Mouse (Mus musculus) right cerebral cortex, adult 2 months (tissue): Measurements from ENCODE around the gene Thpo.

Experiments used
- DNase-seq, 2 experiments: peaks; one replicate each; pipeline ENCODE4 v3.0.0; 2021 to 2022; ENCODE audit warnings: low spot score in 2 of 2

Thpo gene

GRCm38 (mm10) chr16:20705786-20706185, 28.5 kb downstream of the Thpo start:
- DNase-seq = no peak

- no peak for DNase-seq
These were observed 30.5 kb downstream of the Thpo start for GRCm38 (mm10) chr16:20703699-20704400.

GRCm38 (mm10) chr16:20703071-20703470, 31.2 kb downstream of the Thpo start:
- DNase-seq = no peak

GRCm38 (mm10) chr16:20702522-20702893, 31.8 kb downstream of the Thpo start:
- peak; percentile 65 to 67 for DNase-seq

GRCm38 (mm10) chr16:20701729-20702521, 32.4 kb downstream of the Thpo start:
- DNase-seq = no peak

- DNase-seq = no peak
These were observed 33.0 kb downstream of the Thpo start for GRCm38 (mm10) chr16:20701316-20701715.

- DNase-seq = no peak
These were observed 34.3 kb downstream of the Thpo start for GRCm38 (mm10) chr16:20700036-20700435.

GRCm38 (mm10) chr16:20699266-20699665, 35.0 kb downstream of the Thpo start:
- no peak for DNase-seq

- DNase-seq = peak; percentile 98 to 99
These were observed 38.5 kb downstream of the Thpo start for GRCm38 (mm10) chr16:20695622-20696323.

- peak; percentile 78 to 83 for DNase-seq
These were observed 39.5 kb downstream of the Thpo start for GRCm38 (mm10) chr16:20694781-20695180.

- peak; percentile 93 to 97 for DNase-seq
These were observed 41.1 kb downstream of the Thpo start, which contains the start of gene Fam131a for GRCm38 (mm10) chr16:20693111-20693701. TSS of gene Fam131a (plus strand) at chr16:20693241.

GRCm38 (mm10) chr16:20692241-20692965, 41.9 kb downstream of the Thpo start:
- DNase-seq = peak in 1 of 2 experiments; percentile 35

GRCm38 (mm10) chr16:20691617-20692016, 42.7 kb downstream of the Thpo start:
- DNase-seq = no peak

- DNase-seq = no peak
These were observed 43.5 kb downstream of the Thpo start for GRCm38 (mm10) chr16:20690774-20691173.

- DNase-seq = peak; percentile 76 to 79
These were observed 56.2 kb downstream of the Thpo start for GRCm38 (mm10) chr16:20677974-20678675.

- DNase-seq = no peak
These were observed 56.9 kb downstream of the Thpo start for GRCm38 (mm10) chr16:20677380-20677779.

GRCm38 (mm10) chr16:20676702-20677101, 57.6 kb downstream of the Thpo start:
- DNase-seq = no peak

- no peak for DNase-seq
These were observed 59.1 kb downstream of the Thpo start for GRCm38 (mm10) chr16:20675213-20675612.
